Comparison of ENCODE assay signal across 10 mouse cellular contexts in the genomic region with DNA sequence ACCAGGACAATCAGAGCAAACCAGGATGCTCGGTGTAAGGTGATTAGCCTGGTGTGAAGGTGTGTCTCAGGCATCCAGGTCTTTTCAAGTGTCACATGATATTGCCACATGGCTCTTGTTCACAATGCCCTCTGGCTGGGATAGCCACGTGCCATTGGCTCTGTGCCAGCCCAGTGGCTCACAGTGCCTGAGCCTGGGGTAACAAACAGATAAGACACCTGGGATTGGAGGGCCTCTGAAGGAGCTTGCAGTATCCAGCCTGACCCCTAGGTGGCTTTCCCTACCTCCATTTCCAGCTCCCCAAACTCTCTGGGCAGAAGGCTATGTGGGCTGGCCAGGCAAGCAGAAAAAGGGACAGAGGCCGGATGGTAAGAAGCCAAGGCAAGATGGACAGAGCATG. TPM values are rescaled to one million over a fixed set of nuclear protein-coding genes. Genes with fewer than 3 reads are reported as not detected.
A peak's percentile ranks its signal among the peaks of the same experiment; 100 is the strongest.
DNase-seq lines count a peak whose midpoint lies in the region; ATAC-seq and TF ChIP-seq lines count a peak whose summit lies in the region.
"Had no signal": no experiment of that assay in that cellular context is flagged by ENCODE, and none has a peak within 500 bp of the region (broad histone marks: within the 10 kb centered on the region; RNA-seq: fewer than 3 reads in every experiment).

No protein-coding gene starts in this region.

- TF ChIP-seq CTCF in thymus, adult 2 months (IDR thresholded peaks at IDR 0.05; ENCODE audit: borderline replicate concordance, control insufficient read depth, extremely low read depth, insufficient read depth, low read length, poor library complexity): 0 out of 2 replicates have a peak, but pooled peaks have one; percentile 18
- TF ChIP-seq CTCF in embryonic fibroblast, embryonic 13.5 days (IDR thresholded peaks at IDR 0.05; ENCODE audit: borderline replicate concordance, insufficient read depth, low read length): peak; percentile 40; the same call in 1 of the 2 replicates
- peak; percentile 69 for TF ChIP-seq CTCF in kidney, postnatal 0 days (IDR thresholded peaks at IDR 0.05; ENCODE audit: low read depth)

- H3K27ac ChIP-seq in thymus, adult 2 months (ENCODE audit: control insufficient read depth, insufficient read depth, low read length): no peak overlapping the region
- H3K27ac ChIP-seq in embryonic fibroblast, embryonic 13.5 days (ENCODE audit: insufficient read depth, low read length): no peak overlapping the region
- no peak overlapping the region for H3K27ac ChIP-seq in kidney, postnatal 0 days
- H3K27ac ChIP-seq: limb, embryonic 13.5 days had no signal

- H3K4me3 ChIP-seq in thymus, adult 2 months (ENCODE audit: control insufficient read depth, insufficient read depth, low read length): no peak overlapping the region
- H3K4me3 ChIP-seq in embryonic fibroblast, embryonic 13.5 days (ENCODE audit: insufficient read depth, low read length): no peak overlapping the region
- no peak overlapping the region for H3K4me3 ChIP-seq in kidney, postnatal 0 days (replicated peaks; ENCODE audit: low read depth, low read length)
- H3K4me3 ChIP-seq: limb, embryonic 13.5 days had no signal

- H3K9me3 ChIP-seq in kidney, postnatal 0 days (replicated peaks; ENCODE audit: low read length): no peaks in the 10 kb centered on the region
- H3K9me3 ChIP-seq: limb, embryonic 13.5 days had no signal

- H3K27me3 ChIP-seq in thymus, adult 2 months (ENCODE audit: control insufficient read depth, insufficient read depth, low read length): no peaks in the 10 kb centered on the region
- H3K27me3 ChIP-seq in kidney, postnatal 0 days (ENCODE audit: insufficient read depth, low read length): no peaks in the 10 kb centered on the region
- H3K27me3 ChIP-seq: limb, embryonic 13.5 days had no signal

- no peak overlapping the region for H3K9ac ChIP-seq in kidney, postnatal 0 days (ENCODE audit: low read depth, low read length)
- H3K9ac ChIP-seq: limb, embryonic 13.5 days had no signal

- DNase-seq in adrenal gland, adult (ENCODE audit: inconsistent age in 2 of 2, low spot score in 1 of 2): peak; percentile 53 to 76
- DNase-seq in adrenal gland, postnatal 4 days (ENCODE audit: low spot score in 2 of 2): no peak
- peak; percentile 4 for DNase-seq in thymus, adult 2 months
- DNase-seq in thymus, adult 18-20 months: no peak
- DNase-seq in kidney, postnatal 0 days (ENCODE audit: low spot score): peak; percentile 57
- peak; percentile 32 for DNase-seq in retina, postnatal 7 days (ENCODE audit: low read depth, low spot score)
- no peak for DNase-seq in layer of hippocampus, adult 9-11 months

- ATAC-seq in kidney, postnatal 0 days (replicated peaks; ENCODE audit: low FRiP score, low read depth): no peak; the same call in 1 of the 2 replicates

- no peaks in the 10 kb centered on the region for H3K36me3 ChIP-seq in thymus, adult 2 months (ENCODE audit: control insufficient read depth, insufficient read depth, low read length)
- no peaks in the 10 kb centered on the region for H3K36me3 ChIP-seq in kidney, postnatal 0 days (ENCODE audit: insufficient read depth, low read length)
- H3K36me3 ChIP-seq: limb, embryonic 13.5 days had no signal

- 50% methylated on average over 3 of the region's 3 CpGs for WGBS in thymus, adult 2 months
- WGBS in kidney, postnatal 0 days: 43% methylated on average over 3 of the region's 3 CpGs

- H3K4me1 ChIP-seq in thymus, adult 2 months (replicated peaks; ENCODE audit: control insufficient read depth, insufficient read depth, low read length): no peaks in the 10 kb centered on the region
- no peaks in the 10 kb centered on the region for H3K4me1 ChIP-seq in embryonic fibroblast, embryonic 13.5 days (ENCODE audit: control insufficient read depth, insufficient read depth, low read length)
- H3K4me1 ChIP-seq in kidney, postnatal 0 days (replicated peaks; ENCODE audit: insufficient read depth, low read length): no peaks in the 10 kb centered on the region

- H3K4me2 ChIP-seq in kidney, postnatal 0 days (ENCODE audit: low read length): no peak overlapping the region
- H3K4me2 ChIP-seq: limb, embryonic 13.5 days had no signal

- TF ChIP-seq POLR2A in thymus, adult 2 months (IDR thresholded peaks at IDR 0.05; ENCODE audit: control insufficient read depth, extremely low read depth, insufficient read depth, low read length, poor library complexity): no peak
- TF ChIP-seq POLR2A in embryonic fibroblast, embryonic 13.5 days (IDR thresholded peaks at IDR 0.05; ENCODE audit: low read depth, low read length): no peak

RNA-seq across cellular contexts. Expression of a gene that starts 35.6 kb away (rescaled TPM):
- total RNA-seq in adrenal gland, postnatal 4 days (2021): 1 to 10 TPM; 9.1 to 9.5 TPM
- polyA plus RNA-seq in thymus, adult 2 months (2012; rRNA removed): 0.22 and 0.68 TPM in 2 replicates
- polyA plus RNA-seq in embryonic fibroblast, embryonic 13.5 days (2011; ENCODE audit: insufficient read length, low read depth, missing spikeins): 0.42 and 0.80 TPM in 2 replicates
- polyA plus RNA-seq in kidney, postnatal 0 days (2015; fragmentation: Nextera tagmentation; extraction: Ambion mirVana): 0.32 and 0.56 TPM in 2 replicates
- polyA plus RNA-seq: C2C12 had no signal

Comparison
In these comparisons a context has a peak if more than half of its experiments do, and no peak if none do; other contexts are left out.
1. DNase-seq: peak in adrenal gland, adult (2 of 2), thymus, adult 2 months (single experiment), kidney, postnatal 0 days (single experiment) and retina, postnatal 7 days (single experiment); none in adrenal gland, postnatal 4 days (0 of 2), thymus, adult 18-20 months (0 of 2) and layer of hippocampus, adult 9-11 months (single experiment).
2. CTCF ChIP-seq: peak in every context shown above with its lines; median percentile 69 in kidney, postnatal 0 days; 40 in embryonic fibroblast, embryonic 13.5 days; 18 in thymus, adult 2 months.